Mouse (Mus musculus) lung, embryonic 16.5 days (tissue): ENCODE measurements around the gene Pcsk7. TPM values are rescaled to one million over a fixed set of nuclear protein-coding genes. Genes with fewer than 3 reads are reported as not detected.
A peak's percentile ranks its signal among the peaks of the same experiment; 100 is the strongest.

Experiments
- ATAC-seq: fragments of 200-750 bp; cut with Nextera tagmentation; 2 replicates; pipeline ENCODE4 v1.8.0; 2017; ENCODE audit warnings: low read depth, mild to moderate bottlenecking, moderate library complexity
- H3K27ac ChIP-seq: fragments of 300-500 bp; sonication (generic); 2 replicates; pipeline ENCODE4 v1.5.1; 2014; ENCODE audit warnings: mild to moderate bottlenecking, control low read depth, low read length
- H3K27me3 ChIP-seq: fragments of 300-500 bp; sonication (generic); 2 replicates; pipeline ENCODE4 v1.6.1; 2014; ENCODE audit warnings: low read depth, low read length, mixed read lengths; ENCODE audit not compliant: control insufficient read depth, insufficient read depth
- H3K36me3 ChIP-seq: fragments of 300-500 bp; sonication (generic); 2 replicates; pipeline ENCODE4 v1.6.1; 2014; ENCODE audit warnings: low read length; ENCODE audit not compliant: control insufficient read depth, insufficient read depth
- H3K4me1 ChIP-seq: fragments of 300-500 bp; sonication (generic); replicated peaks from 2 replicates; pipeline ENCODE4 v1.6.1; 2014; ENCODE audit warnings: low read length, mixed read lengths; ENCODE audit not compliant: control insufficient read depth, insufficient read depth
- H3K4me2 ChIP-seq: fragments of 300-500 bp; sonication (generic); 2 replicates; pipeline ENCODE4 v1.6.1; 2014; ENCODE audit warnings: low read depth, low read length, control low read depth
- H3K4me3 ChIP-seq: fragments of 300-500 bp; sonication (generic); 2 replicates; pipeline ENCODE4 v1.5.1; 2014; ENCODE audit warnings: mild to moderate bottlenecking, low read length, control low read depth
- H3K9ac ChIP-seq: fragments of 300-500 bp; sonication (generic); 2 replicates; pipeline ENCODE4 v1.6.1; 2014; ENCODE audit warnings: low read length, control low read depth
- H3K9me3 ChIP-seq: fragments of 300-500 bp; sonication (generic); 2 replicates; pipeline ENCODE4 v1.6.1; 2016; ENCODE audit warnings: low read length; ENCODE audit not compliant: control insufficient read depth
- whole genome bisulfite sequencing: fragments of 180-500 bp; shearing (Covaris S2); extraction: QIAGEN DNeasy Blood & Tissue Kit; methylation state at CpG from one replicate; pipeline ENCODE4 v1.1.7; 2014; 5-methylcytosine and 5-hydroxymethylcytosine counted together
- polyA plus RNA-seq: library from polyadenylated mRNA; unstranded; fragments of >200 nt; fragmentation: Nextera tagmentation; extraction: Ambion mirVana; gene quantifications from 2 replicates; pipeline ENCODE4 v1.2.1, GENCODE M21; 2015

Pcsk7 gene
- polyA plus RNA-seq, 1 experiment from 2014 or later = 26.6 TPM

DNA sequence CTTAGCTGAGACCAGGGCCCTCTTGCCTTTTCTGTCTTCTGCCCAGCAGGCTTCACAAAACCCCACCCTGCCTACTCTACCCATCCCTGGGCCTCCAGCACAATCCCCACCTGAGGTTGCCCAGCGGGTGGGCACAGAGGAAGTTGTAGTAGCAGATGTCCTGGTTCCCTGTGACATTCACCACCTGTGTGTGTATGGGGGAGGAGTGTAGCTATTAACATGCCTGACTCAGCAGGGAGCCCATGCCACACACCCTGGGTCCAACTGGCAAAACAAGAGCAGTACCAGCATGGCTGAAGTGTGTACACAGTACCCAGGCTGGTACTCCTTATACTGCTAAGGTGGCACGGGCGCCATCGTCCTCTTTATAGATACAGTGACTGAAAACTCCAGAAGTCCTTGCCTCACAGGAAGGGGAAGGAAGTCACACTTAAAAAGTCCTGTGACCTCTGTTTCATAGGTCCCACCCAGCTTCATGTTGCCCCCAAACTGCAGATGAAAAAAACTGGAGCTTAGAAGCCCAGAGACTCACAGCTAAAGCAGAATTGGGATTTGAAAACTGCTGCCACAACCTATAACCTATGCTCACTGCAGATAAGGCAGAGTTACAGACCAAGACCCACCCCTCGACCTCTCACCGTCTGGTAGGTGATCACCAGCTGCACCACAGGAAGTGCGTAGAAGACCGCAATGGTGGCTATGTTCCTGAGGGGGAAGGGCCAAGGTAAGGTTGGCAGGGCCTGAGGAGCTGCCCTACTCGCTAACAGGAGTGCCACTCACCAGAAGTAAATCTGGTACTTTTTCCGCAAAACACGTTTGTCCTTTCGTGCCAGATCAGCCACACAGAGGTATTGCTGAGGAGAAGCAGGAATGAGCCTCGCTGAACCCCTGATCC, 38.5 kb downstream of the Pcsk7 start:
- no peaks in the 10 kb centered on the region for H3K4me1 ChIP-seq
- H3K27ac ChIP-seq = no peak overlapping the region
- H3K4me3 ChIP-seq = no peak overlapping the region

GRCm38 (mm10) chr9:45945721-45946120, 39.4 kb downstream of the Pcsk7 start:
- WGBS = 71% methylated on average over 13 of the region's 13 CpGs
- no peak for ATAC-seq
- no peaks in the 10 kb centered on the region for H3K27me3 ChIP-seq
- no peaks in the 10 kb centered on the region for H3K9me3 ChIP-seq
- no peak overlapping the region for H3K4me2 ChIP-seq
- no peak overlapping the region for H3K4me3 ChIP-seq
- peaks cover 47% of the 10 kb centered on the region for H3K36me3 ChIP-seq
- H3K4me1 ChIP-seq = no peaks in the 10 kb centered on the region
- H3K27ac ChIP-seq = no peak overlapping the region
- no peak overlapping the region for H3K9ac ChIP-seq

More for the DNA sequence above, 38.5 kb downstream of the Pcsk7 start:
- peaks cover 43% of the 10 kb centered on the region for H3K36me3 ChIP-seq
- H3K9ac ChIP-seq = no peak overlapping the region
- H3K27me3 ChIP-seq = no peaks in the 10 kb centered on the region
- H3K4me2 ChIP-seq = no peak overlapping the region
- ATAC-seq = no peak
- 75% methylated on average over 13 of the region's 13 CpGs for WGBS
- H3K9me3 ChIP-seq = no peaks in the 10 kb centered on the region

DNA sequence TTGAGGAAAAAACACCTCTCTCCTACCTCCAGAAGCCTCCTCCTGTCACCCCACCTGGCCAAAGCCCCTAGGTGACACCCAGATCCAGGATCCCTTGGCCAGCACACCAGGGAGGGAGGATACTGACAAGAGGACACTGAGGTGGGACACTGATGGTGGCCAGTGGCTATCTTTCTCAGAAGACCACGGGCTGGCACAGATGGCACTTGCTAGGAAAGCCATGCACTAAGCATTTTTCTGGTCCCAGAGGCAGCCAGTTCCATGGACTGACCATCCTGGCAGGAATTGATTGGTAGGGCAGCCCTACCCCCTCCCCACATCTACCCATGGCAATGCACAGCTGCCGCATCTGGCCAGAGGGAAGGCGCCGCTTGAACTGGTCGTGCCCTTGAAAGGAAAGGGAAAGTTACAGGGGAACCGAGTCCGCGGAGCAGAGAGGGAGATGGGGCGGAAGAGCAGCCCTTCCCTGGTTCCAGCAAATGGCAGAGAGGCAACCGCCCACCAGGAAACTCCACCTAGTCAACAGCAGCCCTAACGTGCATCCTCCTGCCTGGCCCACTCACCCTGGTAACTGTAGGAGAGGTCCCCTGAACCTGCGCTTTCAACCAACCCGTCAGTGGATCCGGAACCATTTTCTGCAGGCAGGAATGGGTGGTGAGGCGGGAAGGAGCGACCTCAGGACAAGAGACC, 40.0 kb downstream of the Pcsk7 start:
- no peaks in the 10 kb centered on the region for H3K9me3 ChIP-seq
- H3K36me3 ChIP-seq = peaks cover 48% of the 10 kb centered on the region
- ATAC-seq = no peak
- no peak overlapping the region for H3K27ac ChIP-seq
- no peak overlapping the region for H3K4me2 ChIP-seq
- WGBS = 83% methylated on average over 16 of the region's 16 CpGs
- H3K27me3 ChIP-seq = no peaks in the 10 kb centered on the region
- no peaks in the 10 kb centered on the region for H3K4me1 ChIP-seq
- no peak overlapping the region for H3K9ac ChIP-seq
- H3K4me3 ChIP-seq = no peak overlapping the region

DNA sequence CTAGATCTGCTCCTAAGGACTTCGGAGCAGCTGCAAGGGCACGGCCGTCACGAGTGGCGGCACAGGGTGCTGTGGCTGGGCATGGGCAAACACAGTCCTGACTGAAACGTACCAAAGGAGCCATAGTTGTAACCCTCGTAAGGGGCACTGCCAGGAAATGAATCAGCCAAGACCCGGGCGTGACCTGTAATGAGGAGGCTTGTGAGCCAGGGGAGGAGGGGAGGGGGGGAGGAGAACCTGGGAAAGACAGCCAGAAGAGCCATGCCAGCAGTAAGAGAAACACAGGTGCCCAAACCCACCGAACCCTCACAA, 40.5 kb downstream of the Pcsk7 start:
- 76% methylated on average over 10 of the region's 10 CpGs for WGBS
- Histone ChIP-seq H3K27me3 (no peaks in the 10 kb centered on the region), H3K4me3 (no peak overlapping the region), H3K9me3 (no peaks in the 10 kb centered on the region), H3K27ac (no peak overlapping the region), H3K9ac (no peak overlapping the region), H3K4me2 (no peak overlapping the region), H3K4me1 (no peaks in the 10 kb centered on the region), H3K36me3 (peaks cover 48% of the 10 kb centered on the region)
- ATAC-seq = no peak

- 96% methylated on average over 4 of the region's 4 CpGs for WGBS
- Histone ChIP-seq H3K9ac (no peak overlapping the region), H3K36me3 (peaks cover 15% of the 10 kb centered on the region)
Measured at GRCm38 (mm10) chr9:45952057-45952456, 45.8 kb downstream of the Pcsk7 start.

DNA sequence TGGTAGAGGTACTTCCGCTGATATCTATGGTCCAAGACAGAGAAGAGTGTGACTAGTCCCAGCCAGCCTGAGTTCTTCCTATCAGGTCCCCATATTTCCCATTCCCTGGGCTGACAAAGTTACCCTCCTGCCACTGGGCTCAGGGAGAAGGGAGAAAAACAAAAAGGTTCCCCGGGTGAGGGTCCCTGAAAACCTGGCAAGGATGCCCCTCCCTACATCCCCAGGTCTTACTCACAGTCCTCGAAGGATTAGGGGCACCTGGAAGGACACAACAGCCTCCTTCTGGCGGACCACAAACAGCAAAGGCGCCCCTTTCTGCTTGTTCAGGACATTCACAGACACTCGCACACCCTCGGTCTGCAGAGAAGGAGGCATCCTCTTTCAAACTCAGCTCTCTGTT, 46.6 kb downstream of the Pcsk7 start:
- Histone ChIP-seq H3K27ac (no peak overlapping the region), H3K27me3 (no peaks in the 10 kb centered on the region), H3K4me3 (no peak overlapping the region), H3K4me1 (peaks cover 17% of the 10 kb centered on the region), H3K9me3 (no peaks in the 10 kb centered on the region), H3K4me2 (no peak overlapping the region), H3K36me3 (peaks cover 15% of the 10 kb centered on the region), H3K9ac (no peak overlapping the region)
- 84% methylated on average over 7 of the region's 7 CpGs for WGBS
- no peak for ATAC-seq

More at GRCm38 (mm10) chr9:45952057-45952456, 45.8 kb downstream of the Pcsk7 start:
- Histone ChIP-seq H3K4me2 (no peak overlapping the region), H3K4me1 (peaks cover 17% of the 10 kb centered on the region), H3K9me3 (no peaks in the 10 kb centered on the region), H3K27me3 (no peaks in the 10 kb centered on the region), H3K27ac (no peak overlapping the region), H3K4me3 (no peak overlapping the region)
- no peak for ATAC-seq

DNA sequence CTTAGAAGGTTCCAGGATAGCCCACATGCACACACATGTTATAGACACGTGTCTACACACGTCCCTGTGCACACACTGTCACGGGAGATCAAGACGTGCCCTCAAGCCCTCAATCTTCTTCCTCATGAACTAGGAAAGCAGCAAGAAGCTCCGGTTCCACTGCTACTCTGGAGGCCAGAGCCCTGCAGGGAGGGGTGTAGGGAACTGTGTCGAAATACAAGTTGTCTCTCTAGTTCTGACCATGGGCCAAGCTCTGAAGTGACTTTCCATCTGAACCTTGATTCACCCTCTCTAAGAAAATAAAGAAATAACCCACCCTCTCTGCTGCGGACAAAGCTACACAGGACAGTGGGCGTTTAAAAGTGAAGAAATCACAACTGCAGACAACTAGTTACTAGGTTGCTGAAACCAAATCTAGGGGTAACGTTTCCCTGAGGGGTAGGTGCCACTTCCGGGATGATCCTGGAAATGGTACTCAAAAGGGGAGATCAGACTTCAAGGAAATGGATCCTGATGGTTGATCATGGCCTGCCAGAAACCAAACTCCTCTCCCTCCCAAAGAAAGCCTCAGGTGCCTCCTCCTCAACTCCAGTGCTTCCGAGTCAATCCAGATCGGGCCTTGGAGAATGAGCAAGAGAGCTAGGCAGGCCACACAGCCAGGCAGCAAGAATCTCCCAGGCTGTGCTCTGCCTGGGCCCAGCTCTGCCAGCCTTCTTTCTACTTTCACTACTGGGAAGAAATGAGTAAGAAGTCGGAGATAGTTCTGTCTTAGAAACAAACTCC, 47.4 kb downstream of the Pcsk7 start:
- H3K9ac ChIP-seq = peak overlapping the region; percentile 88
- peak overlapping the region; percentile 92 for H3K27ac ChIP-seq
- peak overlapping the region; percentile 83 for H3K4me3 ChIP-seq
- no peak for ATAC-seq
- H3K9me3 ChIP-seq = no peaks in the 10 kb centered on the region
- WGBS = 43% methylated on average over 13 of the region's 13 CpGs
- peak overlapping the region; percentile 83 for H3K4me2 ChIP-seq
- peaks cover 15% of the 10 kb centered on the region for H3K36me3 ChIP-seq
- no peaks in the 10 kb centered on the region for H3K27me3 ChIP-seq
- peaks cover 17% of the 10 kb centered on the region for H3K4me1 ChIP-seq

DNA sequence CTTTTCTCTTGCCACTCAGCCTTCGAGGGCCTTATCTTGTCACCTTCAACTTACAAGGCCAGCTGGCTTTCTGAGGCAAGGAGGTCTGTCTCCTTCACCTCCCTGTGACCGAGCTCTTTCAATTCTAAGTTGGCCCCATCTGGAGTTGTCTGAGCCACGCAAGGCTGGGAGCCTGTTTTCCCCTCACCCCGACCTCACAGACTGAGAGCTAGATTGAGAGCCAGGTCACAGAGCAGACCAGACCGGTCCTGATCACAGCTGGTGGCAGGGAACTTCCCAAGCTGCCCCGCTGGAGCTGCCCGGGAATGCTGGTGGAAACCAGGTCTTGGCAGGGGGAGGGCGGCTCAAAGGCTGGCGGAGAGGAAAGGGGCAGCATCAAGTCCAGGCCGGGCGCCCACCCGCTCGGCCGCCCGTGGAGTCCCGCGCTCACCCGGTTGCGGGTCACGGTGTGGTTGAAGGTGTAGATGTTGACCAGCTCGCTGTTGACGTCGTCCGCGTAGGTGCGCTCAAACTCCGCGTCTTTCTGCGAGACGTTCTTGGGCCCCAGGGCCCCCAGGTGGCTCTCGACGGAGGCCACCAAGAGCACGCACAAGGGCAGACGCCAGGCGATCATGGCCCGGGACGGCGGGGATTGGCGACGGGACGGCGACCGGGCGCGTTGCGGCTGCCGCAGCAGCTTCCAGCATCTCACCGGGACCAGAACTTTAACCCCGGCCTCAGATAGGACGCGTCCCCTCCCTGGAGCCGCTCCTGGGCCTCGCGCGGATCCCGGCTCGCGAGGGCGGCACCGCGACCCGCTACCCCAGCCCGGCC, 48.2 kb downstream of the Pcsk7 start:
- H3K9me3 ChIP-seq = no peaks in the 10 kb centered on the region
- no peaks in the 10 kb centered on the region for H3K27me3 ChIP-seq
- H3K4me2 ChIP-seq = peak overlapping the region; percentile 83
- H3K27ac ChIP-seq = peak overlapping the region; percentile 92
- H3K36me3 ChIP-seq = peaks cover 10% of the 10 kb centered on the region; the same call in 1 of the 2 replicates
- H3K4me1 ChIP-seq = peaks cover 17% of the 10 kb centered on the region
- H3K4me3 ChIP-seq = peak overlapping the region; percentile 83
- peak overlapping the region; percentile 88 for H3K9ac ChIP-seq
- peak; percentile 46 for ATAC-seq
- under 1% methylated on average over 63 of the region's 63 CpGs for WGBS
